Mouse (Mus musculus): Measurements from ENCODE around the gene Lactb. TPM values are rescaled to one million over a fixed set of nuclear protein-coding genes. Genes with fewer than 3 reads are reported as not detected.

Gene Lactb
- polyA plus RNA-seq, 1 experiment from 2014 or later, result 7.5 TPM

DNA sequence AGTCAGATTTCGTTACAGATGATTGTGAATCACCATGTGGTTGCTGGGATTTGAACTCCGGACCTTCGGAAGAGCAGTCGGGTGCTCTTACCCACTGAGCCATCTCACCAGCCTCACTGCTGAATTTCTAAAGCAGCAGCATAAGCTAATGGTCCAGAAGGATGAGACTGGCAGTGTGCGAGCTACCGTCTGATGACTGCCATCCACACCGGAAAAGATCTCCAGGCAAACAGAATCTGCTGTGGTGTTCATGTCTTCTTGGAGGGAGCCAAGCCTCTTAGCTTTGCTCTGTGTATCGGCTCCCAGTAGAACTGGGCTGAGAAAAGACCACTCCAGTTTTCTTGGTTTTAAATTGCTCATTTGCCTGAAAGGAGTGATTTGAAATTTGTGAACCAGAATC lies 24.4 kb upstream of the Lactb start:
- Histone ChIP-seq H3K9ac (no peak overlapping the region), H3K4me2 (replicated peaks) (no peak overlapping the region), H3K36me3 (no peaks in the 10 kb centered on the region), H3K4me1 (0 out of 2 replicates have a peak, but pooled peaks cover 3% of the 10 kb centered on the region), H3K4me3 (no peak overlapping the region), H3K27me3 (no peaks in the 10 kb centered on the region), H3K27ac (no peak overlapping the region), H3K9me3 (no peaks in the 10 kb centered on the region)
- ATAC-seq (ENCODE audit: low FRiP score, low read depth), result no peak
- 93% methylated on average over 8 of the region's 8 CpGs for WGBS

DNA sequence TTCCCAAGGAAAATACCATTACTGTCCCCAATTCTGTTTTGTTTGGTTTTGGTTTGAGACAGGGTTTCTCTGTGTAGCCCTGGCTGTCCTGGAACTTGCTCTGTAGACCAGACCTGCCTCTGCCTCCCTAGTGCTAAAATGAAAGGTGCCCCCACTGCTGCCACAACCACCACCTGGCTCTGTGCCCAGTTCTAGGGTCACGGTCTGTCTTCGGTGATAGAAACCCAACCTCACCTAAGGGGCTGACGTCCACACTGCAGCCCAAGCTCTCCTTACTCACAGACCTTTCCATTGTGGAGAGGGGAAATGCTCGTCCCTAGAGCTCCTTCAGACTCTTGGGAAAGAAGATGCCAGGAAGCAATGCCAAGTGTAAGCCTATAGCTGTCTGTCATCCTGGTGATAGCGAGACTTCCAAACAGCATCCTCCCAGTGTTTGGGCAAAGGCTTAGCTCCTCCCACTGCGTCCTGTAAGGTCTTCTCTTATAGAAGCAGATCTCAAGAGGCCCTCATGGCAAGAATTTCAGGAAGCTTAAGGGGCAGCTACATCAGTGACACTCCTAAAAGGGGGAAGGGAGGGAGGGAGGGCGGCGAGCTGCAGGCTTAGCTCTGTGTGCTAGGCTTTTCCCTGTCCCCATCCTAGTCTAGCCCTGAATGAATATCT lies 16.6 kb upstream of the Lactb start:
- H3K9me3 ChIP-seq, result no peaks in the 10 kb centered on the region
- H3K4me2 ChIP-seq (replicated peaks), result no peak overlapping the region
- peaks cover 35% of the 10 kb centered on the region for H3K4me1 ChIP-seq
- H3K36me3 ChIP-seq, result no peaks in the 10 kb centered on the region
- no peak overlapping the region for H3K27ac ChIP-seq
- H3K27me3 ChIP-seq, result no peaks in the 10 kb centered on the region
- H3K9ac ChIP-seq, result no peak overlapping the region
- no peak overlapping the region for H3K4me3 ChIP-seq
- ATAC-seq (ENCODE audit: low FRiP score, low read depth), result no peak
- 71% methylated on average over 8 of the region's 8 CpGs for WGBS

DNA sequence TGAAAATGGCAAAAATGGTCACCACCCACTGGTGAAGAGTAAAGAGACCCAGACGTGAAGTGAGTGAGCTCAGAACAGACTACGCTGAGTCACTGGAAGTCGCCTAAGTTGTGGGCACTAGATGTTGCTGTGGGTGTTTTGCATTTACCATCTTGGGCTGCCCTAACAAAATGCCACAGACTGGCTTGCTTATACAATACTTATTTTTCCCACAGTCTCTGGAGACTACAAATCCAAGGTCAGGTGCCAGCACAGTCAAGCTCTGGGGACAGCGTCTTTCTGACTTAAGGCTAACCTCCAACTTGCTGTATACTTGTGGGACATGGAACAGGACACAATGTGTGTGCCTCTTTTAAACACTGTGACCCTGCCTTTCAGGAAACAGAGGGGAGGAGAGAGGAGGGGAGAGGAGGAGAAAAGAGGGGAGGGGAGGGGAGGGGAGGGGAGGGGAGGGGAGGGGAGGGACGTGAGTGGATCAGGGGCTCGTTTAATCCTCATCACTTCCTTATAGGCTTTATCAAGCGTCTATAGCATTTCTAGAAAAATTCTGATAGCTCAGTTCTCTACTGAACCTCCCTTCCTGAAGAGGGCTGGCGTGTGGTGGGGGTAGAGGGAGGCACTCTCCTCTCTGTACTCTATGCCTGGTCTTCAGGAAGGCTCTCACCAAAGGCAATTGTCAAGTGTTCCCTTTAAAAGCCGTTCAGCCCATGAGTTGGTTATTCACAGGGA lies 15.9 kb upstream of the Lactb start:
- Histone ChIP-seq H3K9me3 (no peaks in the 10 kb centered on the region), H3K27me3 (no peaks in the 10 kb centered on the region), H3K4me3 (no peak overlapping the region), H3K9ac (no peak overlapping the region), H3K4me2 (replicated peaks) (no peak overlapping the region), H3K4me1 (peaks cover 38% of the 10 kb centered on the region), H3K27ac (no peak overlapping the region), H3K36me3 (no peaks in the 10 kb centered on the region)
- WGBS, result 69% methylated on average over 9 of the region's 9 CpGs
- no peak for ATAC-seq (ENCODE audit: low FRiP score, low read depth)

DNA sequence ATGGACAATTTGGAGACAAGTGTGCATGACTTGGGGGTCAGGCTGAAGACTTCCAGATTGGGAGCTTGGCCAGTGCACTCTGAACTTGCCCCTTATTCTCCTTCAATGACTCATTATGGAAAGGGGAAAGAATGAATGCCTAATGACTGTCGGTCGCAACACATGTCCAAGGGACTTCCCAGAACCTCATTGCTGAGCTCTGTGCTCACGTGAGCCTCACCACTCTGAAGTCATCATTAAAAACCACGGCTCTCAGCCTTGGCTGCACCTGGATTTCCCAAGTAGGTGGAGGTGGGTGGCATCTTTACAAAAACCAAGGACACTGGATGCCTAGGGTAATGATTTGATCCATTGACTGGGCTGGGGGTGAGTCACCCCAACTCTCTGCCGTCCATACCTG lies 14.8 kb upstream of the Lactb start:
- WGBS, result 91% methylated on average over 5 of the region's 5 CpGs
- ATAC-seq (ENCODE audit: low FRiP score, low read depth), result no peak
- Histone ChIP-seq H3K4me3 (no peak overlapping the region), H3K36me3 (no peaks in the 10 kb centered on the region), H3K27me3 (no peaks in the 10 kb centered on the region), H3K9ac (no peak overlapping the region), H3K9me3 (no peaks in the 10 kb centered on the region), H3K4me2 (replicated peaks) (no peak overlapping the region), H3K4me1 (peaks cover 38% of the 10 kb centered on the region), H3K27ac (no peak overlapping the region)

DNA sequence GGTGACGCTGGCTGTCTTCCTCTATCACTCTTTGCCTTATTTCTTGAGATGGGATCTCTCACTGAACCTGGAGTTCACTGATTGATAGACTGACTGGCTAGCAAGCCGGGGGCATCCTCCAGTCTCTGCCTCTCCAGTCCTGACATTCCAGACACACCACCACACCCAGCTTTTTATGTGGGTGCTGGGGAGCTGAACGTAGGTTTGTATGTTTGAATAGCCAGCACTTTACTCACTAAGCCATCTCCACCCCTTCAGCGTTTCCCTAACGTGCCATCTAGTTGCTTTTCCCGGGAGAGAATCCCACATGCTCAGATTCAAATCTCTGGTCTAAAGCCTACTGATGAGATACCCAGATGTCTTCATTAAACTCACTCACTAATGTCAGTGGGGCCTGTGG lies 14.3 kb upstream of the Lactb start:
- Histone ChIP-seq H3K4me3 (no peak overlapping the region), H3K4me2 (replicated peaks) (no peak overlapping the region), H3K27me3 (no peaks in the 10 kb centered on the region), H3K36me3 (no peaks in the 10 kb centered on the region), H3K9ac (no peak overlapping the region), H3K9me3 (no peaks in the 10 kb centered on the region), H3K4me1 (peaks cover 38% of the 10 kb centered on the region), H3K27ac (peak overlapping the region; percentile 88; the same call in 1 of the 2 replicates)
- WGBS, result 70% methylated on average over 6 of the region's 6 CpGs
- ATAC-seq (ENCODE audit: low FRiP score, low read depth), result no peak

DNA sequence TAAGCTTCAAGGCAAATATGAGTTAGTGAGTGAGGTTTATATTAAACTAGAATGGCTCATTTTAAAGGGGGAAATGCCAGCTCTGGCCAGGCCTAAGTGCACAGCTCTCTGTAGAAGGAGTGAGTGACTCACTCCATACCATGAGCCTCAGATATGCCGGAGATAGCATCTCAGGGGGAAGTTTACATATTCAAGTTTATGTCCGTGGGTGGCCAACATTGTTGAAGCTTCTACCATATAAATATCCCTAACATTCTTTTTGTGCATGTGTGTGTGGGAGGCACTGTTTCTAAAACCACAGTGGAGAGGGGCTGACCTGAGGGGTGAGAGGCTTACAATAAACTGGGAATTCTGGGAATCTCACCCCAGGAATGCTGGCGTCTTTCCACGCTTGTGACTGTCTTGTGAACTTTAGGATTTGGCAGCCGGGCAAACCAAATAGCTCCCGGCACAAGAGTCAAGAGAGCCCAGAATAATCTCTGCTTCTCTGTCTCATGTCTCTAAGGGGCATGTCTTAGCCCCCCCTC lies 13.7 kb upstream of the Lactb start:
- no peak overlapping the region for H3K4me3 ChIP-seq
- no peaks in the 10 kb centered on the region for H3K27me3 ChIP-seq
- no peaks in the 10 kb centered on the region for H3K36me3 ChIP-seq
- H3K4me1 ChIP-seq, result peaks cover 38% of the 10 kb centered on the region
- WGBS, result 41% methylated on average over 6 of the region's 6 CpGs
- no peak overlapping the region for H3K9ac ChIP-seq
- ATAC-seq (ENCODE audit: low FRiP score, low read depth), result 0 out of 2 replicates have a peak, but pooled peaks have one; percentile 31
- H3K27ac ChIP-seq, result peak overlapping the region; percentile 88
- no peak overlapping the region for H3K4me2 ChIP-seq (replicated peaks)
- no peaks in the 10 kb centered on the region for H3K9me3 ChIP-seq

DNA sequence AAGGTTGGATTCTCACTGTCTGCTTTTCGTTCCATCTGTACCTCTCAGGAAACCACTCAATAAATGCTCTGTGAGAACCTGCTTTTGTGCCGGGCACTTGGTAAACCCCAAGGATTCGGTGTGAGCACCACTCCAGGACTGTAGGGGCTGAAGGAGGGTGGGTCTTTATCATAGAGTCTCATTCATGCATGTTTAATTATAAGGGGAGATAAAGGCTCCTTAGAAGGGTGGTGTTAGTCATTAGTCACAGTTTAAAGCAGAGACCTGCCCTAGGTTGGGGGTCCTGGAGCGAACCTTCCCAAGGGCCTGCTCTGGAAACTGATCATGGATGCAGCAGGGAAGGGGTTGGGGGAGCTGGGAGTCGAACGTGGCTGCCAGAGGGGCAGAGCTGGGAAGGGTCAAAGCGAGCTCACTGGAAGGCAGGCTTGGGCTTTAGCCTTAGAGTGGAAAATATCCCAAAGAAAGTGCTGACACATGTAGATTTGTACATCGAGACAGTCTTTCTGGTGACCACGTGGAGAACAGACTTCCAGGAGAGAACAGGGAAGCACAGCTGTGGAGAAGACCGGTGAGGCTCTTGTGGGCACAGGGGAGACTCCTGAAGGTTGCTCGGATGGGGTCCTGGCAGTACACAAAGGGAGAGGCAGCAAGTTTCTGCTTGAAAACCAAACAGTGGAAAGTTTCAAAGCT lies 13.1 kb upstream of the Lactb start:
- Histone ChIP-seq H3K36me3 (no peaks in the 10 kb centered on the region), H3K4me2 (replicated peaks) (no peak overlapping the region), H3K9me3 (no peaks in the 10 kb centered on the region), H3K27me3 (no peaks in the 10 kb centered on the region), H3K27ac (peak overlapping the region; percentile 88), H3K4me3 (no peak overlapping the region), H3K4me1 (peaks cover 38% of the 10 kb centered on the region), H3K9ac (no peak overlapping the region)
- 49% methylated on average over 11 of the region's 11 CpGs for WGBS
- no peak for ATAC-seq (ENCODE audit: low FRiP score, low read depth)

DNA sequence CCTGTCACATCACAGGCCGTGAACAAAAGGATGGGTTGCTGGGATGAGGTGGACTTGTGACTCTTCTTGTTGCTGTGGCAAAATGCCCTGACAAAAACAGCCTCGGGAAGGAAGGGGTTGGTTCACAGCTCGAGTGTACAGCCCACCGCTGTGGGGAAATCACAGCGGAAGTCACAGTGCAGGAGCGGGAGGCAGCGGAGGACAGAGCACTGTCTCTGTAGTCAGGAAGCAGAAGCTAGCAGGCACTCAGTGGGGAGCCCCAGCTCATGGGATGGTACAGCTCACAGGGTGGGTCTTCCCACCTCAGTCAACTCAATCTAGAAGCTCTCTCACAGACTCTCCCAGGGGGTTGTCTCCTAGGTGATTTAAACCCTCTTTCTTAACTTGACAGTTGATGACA lies 10.1 kb upstream of the Lactb start:
- no peaks in the 10 kb centered on the region for H3K9me3 ChIP-seq
- no peak for ATAC-seq (ENCODE audit: low FRiP score, low read depth)
- no peak overlapping the region for H3K9ac ChIP-seq
- WGBS, result 77% methylated on average over 7 of the region's 7 CpGs
- H3K4me2 ChIP-seq (replicated peaks), result no peak overlapping the region
- H3K4me3 ChIP-seq, result no peak overlapping the region
- peaks cover 31% of the 10 kb centered on the region for H3K4me1 ChIP-seq
- H3K27ac ChIP-seq, result no peak overlapping the region
- no peaks in the 10 kb centered on the region for H3K27me3 ChIP-seq
- H3K36me3 ChIP-seq, result no peaks in the 10 kb centered on the region

DNA sequence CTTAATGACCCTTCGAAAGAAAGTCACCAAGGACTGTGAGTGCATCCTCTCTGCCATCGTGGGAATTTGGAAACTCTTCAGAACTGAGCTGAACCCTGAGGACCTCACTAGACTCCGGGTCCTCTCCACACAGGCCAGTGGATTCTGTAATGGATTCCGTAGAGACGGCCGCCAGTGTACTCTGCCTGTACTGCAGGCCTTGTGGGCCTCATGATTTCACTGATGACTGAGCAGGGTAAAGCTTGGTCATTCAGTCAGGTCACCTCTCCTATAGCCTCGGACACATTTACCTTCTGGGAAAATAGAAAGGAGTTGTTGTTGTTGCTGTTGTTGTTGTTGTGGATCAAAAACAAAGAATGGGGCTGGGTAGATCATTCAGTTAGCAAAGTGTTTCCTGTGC lies 6.8 kb upstream of the Lactb start:
- WGBS, result 82% methylated on average over 7 of the region's 7 CpGs
- ATAC-seq (ENCODE audit: low FRiP score, low read depth), result no peak
- H3K27me3 ChIP-seq, result no peaks in the 10 kb centered on the region
- H3K9me3 ChIP-seq, result no peaks in the 10 kb centered on the region
- H3K9ac ChIP-seq, result no peak overlapping the region
- no peaks in the 10 kb centered on the region for H3K36me3 ChIP-seq
- H3K4me2 ChIP-seq (replicated peaks), result no peak overlapping the region
- no peak overlapping the region for H3K27ac ChIP-seq
- H3K4me3 ChIP-seq, result no peak overlapping the region
- peaks cover 5% of the 10 kb centered on the region; the same call in 1 of the 2 replicates for H3K4me1 ChIP-seq

DNA sequence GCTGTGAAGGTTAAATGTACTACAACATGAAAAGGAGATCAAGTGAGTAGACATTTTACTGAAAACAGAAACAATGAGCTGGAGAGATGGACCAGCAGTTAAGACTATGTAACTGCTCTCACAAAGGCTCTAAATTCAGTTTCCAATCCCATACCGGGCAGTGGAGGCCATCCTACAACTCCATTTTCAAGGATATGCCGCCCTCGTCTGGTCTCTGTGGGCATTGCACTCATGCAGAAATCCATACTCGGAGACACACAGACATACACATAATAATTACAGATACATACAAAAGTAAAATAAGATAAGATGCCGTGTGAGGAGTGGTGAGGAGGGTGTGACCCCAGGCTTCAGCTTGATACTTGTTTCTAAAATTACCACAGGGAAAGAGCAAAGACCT lies 5.2 kb upstream of the Lactb start:
- 9% methylated on average over 5 of the region's 5 CpGs for WGBS

DNA sequence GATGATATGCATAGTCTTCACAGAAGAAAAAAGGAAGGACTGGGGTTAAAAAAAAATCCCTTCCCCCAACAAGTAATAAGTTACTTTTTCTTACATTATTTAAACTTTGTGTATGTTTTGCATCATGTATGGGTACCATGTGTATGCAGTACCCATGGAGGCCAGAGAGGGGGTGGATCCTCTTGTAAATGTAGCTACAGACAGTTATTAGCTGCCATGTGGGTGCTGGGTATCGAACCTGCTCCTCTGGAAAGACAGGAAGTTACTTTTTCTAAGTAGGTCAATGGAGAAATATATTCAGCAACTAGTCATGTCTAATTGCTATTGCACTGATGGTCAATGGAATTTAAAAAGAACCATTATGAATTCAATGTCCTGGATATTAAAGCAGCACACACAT lies 3.2 kb upstream of the Lactb start:
- no peaks in the 10 kb centered on the region for H3K36me3 ChIP-seq
- no peak for ATAC-seq (ENCODE audit: low FRiP score, low read depth)
- H3K9ac ChIP-seq, result no peak overlapping the region
- no peak overlapping the region for H3K4me3 ChIP-seq
- no peaks in the 10 kb centered on the region for H3K27me3 ChIP-seq
- no peak overlapping the region for H3K27ac ChIP-seq
- no peaks in the 10 kb centered on the region for H3K9me3 ChIP-seq
- H3K4me1 ChIP-seq, result peaks cover 9% of the 10 kb centered on the region; the same call in 1 of the 2 replicates
- WGBS, result 79% methylated on average over 1 of the region's 1 CpGs
- no peak overlapping the region for H3K4me2 ChIP-seq (replicated peaks)

More for the DNA sequence above, 5.2 kb upstream of the Lactb start:
- ATAC-seq (ENCODE audit: low FRiP score, low read depth), result no peak
- Histone ChIP-seq H3K27ac (no peak overlapping the region), H3K36me3 (no peaks in the 10 kb centered on the region), H3K4me3 (no peak overlapping the region), H3K27me3 (no peaks in the 10 kb centered on the region), H3K4me1 (peaks cover 4% of the 10 kb centered on the region; the same call in 1 of the 2 replicates), H3K4me2 (replicated peaks) (no peak overlapping the region), H3K9me3 (no peaks in the 10 kb centered on the region), H3K9ac (no peak overlapping the region)

DNA sequence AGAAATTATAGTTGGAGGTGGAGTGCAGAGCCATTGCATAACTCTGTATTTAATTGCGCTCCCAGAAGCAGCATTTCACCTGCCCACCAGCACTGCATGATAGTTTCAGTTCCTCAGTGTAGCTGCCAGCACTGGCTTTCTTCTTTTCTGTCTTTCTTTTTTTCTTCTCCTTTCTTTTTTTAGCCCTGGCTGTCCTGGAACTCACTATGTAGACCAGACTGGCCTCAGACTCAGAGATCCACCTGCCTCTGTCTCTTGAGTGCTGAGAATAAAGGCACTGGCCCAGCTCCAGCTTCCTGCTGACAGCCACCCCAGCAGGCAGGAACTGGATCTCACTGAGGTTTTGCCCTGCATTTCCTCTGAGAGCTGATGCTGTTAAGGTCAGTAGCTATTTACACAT lies 2.7 kb upstream of the Lactb start:
- Histone ChIP-seq H3K27me3 (no peaks in the 10 kb centered on the region), H3K4me3 (no peak overlapping the region), H3K4me1 (peaks cover 9% of the 10 kb centered on the region; the same call in 1 of the 2 replicates), H3K9me3 (no peaks in the 10 kb centered on the region), H3K4me2 (replicated peaks) (no peak overlapping the region), H3K9ac (no peak overlapping the region), H3K27ac (no peak overlapping the region), H3K36me3 (no peaks in the 10 kb centered on the region)
- 85% methylated on average over 1 of the region's 1 CpGs for WGBS
- ATAC-seq (ENCODE audit: low FRiP score, low read depth), result no peak
